Mouse (Mus musculus) lung, postnatal 0 days (tissue): ENCODE measurements around the gene Mapkapk3.

Experiments
- CTCF ChIP-seq: IDR thresholded peaks from 2 replicates; pipeline ENCODE4 v1.5.1; 2016; ENCODE audit warnings: antibody characterized with exemption, mild to moderate bottlenecking
- EP300 ChIP-seq: IDR thresholded peaks from 2 replicates; pipeline ENCODE4 v1.6.1; 2016; ENCODE audit warnings: antibody characterized with exemption, mild to moderate bottlenecking, control low read depth

- TF ChIP-seq EP300 (no peak), CTCF (no peak)
Measured at GRCm38 (mm10) chr9:107309171-107309570, 19.5 kb upstream of the Mapkapk3 start.
